Mouse (Mus musculus) forelimb bud, embryonic 11.5 days (tissue): Measurements from ENCODE around the gene Slc6a1.

Source experiments
- DNase-seq: peaks from one replicate; pipeline ENCODE4 v3.0.0-alpha.2; 2012; ENCODE audit warnings: low read depth, low spot score

Slc6a1 gene

GRCm38 (mm10) chr6:114354635-114355034 is 72.2 kb downstream of the Slc6a1 start:
- no peak for DNase-seq

GRCm38 (mm10) chr6:114358171-114358570 is 75.7 kb downstream of the Slc6a1 start:
- no peak for DNase-seq

- no peak for DNase-seq
Measured at GRCm38 (mm10) chr6:114362355-114362754, 79.9 kb downstream of the Slc6a1 start.

GRCm38 (mm10) chr6:114363740-114364139 is 81.3 kb downstream of the Slc6a1 start:
- DNase-seq = no peak

GRCm38 (mm10) chr6:114364734-114365133 is 82.3 kb downstream of the Slc6a1 start:
- DNase-seq = no peak

- no peak for DNase-seq
Measured at GRCm38 (mm10) chr6:114366191-114366590, 83.8 kb downstream of the Slc6a1 start.
